Mouse (Mus musculus): ENCODE measurements around the gene Nxf2. TPM values are rescaled to one million over a fixed set of nuclear protein-coding genes. Genes with fewer than 3 reads are reported as not detected.
A peak's percentile ranks its signal among the peaks of the same experiment; 100 is the strongest.

The Nxf2 gene
- polyA plus RNA-seq, 1 experiment from 2014 or later = 0.25 TPM

DNA sequence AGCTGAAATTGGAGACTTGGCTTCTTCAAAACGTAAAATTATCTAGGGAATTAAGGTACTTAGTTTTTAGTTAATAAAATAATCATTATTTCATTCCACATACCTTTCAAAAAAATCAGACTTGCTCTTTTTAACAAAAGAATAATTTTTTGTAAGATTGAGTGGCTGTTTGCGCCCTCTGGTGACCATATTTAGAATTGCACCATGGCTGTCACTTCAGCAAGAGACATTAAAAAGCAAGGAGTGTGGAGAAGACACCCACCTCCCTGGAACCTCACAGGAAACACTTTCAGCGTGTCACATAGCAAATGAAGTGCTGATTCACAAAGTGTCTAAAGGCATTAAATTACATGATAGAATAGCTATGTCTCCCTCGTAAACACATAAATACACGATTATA lies 34.2 kb downstream of the Nxf2 start:
- H3K4me3 ChIP-seq (ENCODE audit: low read depth, low read length) = no peak overlapping the region
- H3K9me3 ChIP-seq (ENCODE audit: low read length) = no peaks in the 10 kb centered on the region
- TF ChIP-seq CTCF (IDR thresholded peaks at IDR 0.05; ENCODE audit: low read depth) (peak; percentile 74), EP300 (IDR thresholded peaks at IDR 0.05; ENCODE audit: low read depth) (no peak)
- no peaks in the 10 kb centered on the region for H3K4me1 ChIP-seq (ENCODE audit: insufficient read depth)
- H3K36me3 ChIP-seq (replicated peaks; ENCODE audit: insufficient read depth, low read length) = no peaks in the 10 kb centered on the region
- no peak overlapping the region for H3K27ac ChIP-seq (ENCODE audit: low read depth)
- ATAC-seq = no peak
- no peak overlapping the region for H3K9ac ChIP-seq (replicated peaks)
- WGBS (ENCODE audit: insufficient replicate concordance) = 37% methylated on average over 5 of the region's 5 CpGs
- H3K4me2 ChIP-seq (ENCODE audit: low read depth, low read length) = no peak overlapping the region
- no peaks in the 10 kb centered on the region; the same call in 1 of the 2 replicates for H3K27me3 ChIP-seq (ENCODE audit: insufficient read depth, low read length)
- DNase-seq = peak; percentile 38

DNA sequence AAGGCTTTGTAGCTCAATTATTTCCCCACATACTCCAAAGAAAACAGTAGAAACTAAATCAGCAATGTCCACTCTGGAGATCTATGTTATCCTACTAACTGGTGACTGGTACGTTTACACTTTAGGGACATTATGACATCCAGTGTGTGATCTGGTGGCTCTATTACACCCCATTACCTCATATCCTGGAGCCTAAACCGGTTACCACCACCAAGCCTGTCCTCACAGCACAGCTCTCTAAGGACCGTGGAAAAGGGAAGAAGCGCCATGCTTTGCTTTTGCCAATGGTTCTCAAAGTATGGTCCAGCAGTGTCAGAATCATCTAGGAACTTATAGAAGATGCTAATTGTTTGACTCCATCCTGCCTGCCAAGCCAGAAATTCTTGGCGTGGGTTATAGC lies 34.6 kb downstream of the Nxf2 start:
- H3K27ac ChIP-seq (ENCODE audit: low read depth) = no peak overlapping the region
- TF ChIP-seq EP300 (IDR thresholded peaks at IDR 0.05; ENCODE audit: low read depth) = no peak
- TF ChIP-seq CTCF (IDR thresholded peaks at IDR 0.05; ENCODE audit: low read depth) = no peak
- ATAC-seq = no peak
- H3K9ac ChIP-seq (replicated peaks) = no peak overlapping the region
- no peaks in the 10 kb centered on the region for H3K36me3 ChIP-seq (replicated peaks; ENCODE audit: insufficient read depth, low read length)
- no peaks in the 10 kb centered on the region for H3K4me1 ChIP-seq (ENCODE audit: insufficient read depth)
- WGBS (ENCODE audit: insufficient replicate concordance) = 69% methylated on average over 5 of the region's 5 CpGs
- no peaks in the 10 kb centered on the region for H3K9me3 ChIP-seq (ENCODE audit: low read length)
- no peak overlapping the region for H3K4me3 ChIP-seq (ENCODE audit: low read depth, low read length)
- H3K27me3 ChIP-seq (ENCODE audit: insufficient read depth, low read length) = no peaks in the 10 kb centered on the region; the same call in 1 of the 2 replicates
- no peak overlapping the region for H3K4me2 ChIP-seq (ENCODE audit: low read depth, low read length)
- no peak for DNase-seq

DNA sequence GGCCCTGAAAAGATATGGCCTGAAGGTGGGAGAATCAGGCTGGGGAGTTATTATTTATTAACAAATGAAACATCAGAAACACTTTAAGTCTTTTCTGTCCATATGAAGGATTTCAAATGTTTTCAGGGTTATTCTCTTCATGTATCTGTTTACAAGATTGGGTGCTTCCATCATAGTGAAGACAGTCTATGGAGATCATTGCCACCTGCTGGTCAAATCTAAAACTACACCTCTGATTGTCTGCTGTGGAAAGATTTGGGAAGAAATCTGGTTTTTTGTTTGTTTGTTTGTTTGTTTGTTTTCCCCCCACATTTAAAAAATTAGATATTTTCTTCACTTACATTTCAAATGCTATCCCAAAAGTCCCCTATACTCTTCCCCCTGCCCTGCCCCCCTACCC lies 39.5 kb downstream of the Nxf2 start:
- no peak overlapping the region for H3K4me3 ChIP-seq (ENCODE audit: low read depth, low read length)
- no peak for ATAC-seq

DNA sequence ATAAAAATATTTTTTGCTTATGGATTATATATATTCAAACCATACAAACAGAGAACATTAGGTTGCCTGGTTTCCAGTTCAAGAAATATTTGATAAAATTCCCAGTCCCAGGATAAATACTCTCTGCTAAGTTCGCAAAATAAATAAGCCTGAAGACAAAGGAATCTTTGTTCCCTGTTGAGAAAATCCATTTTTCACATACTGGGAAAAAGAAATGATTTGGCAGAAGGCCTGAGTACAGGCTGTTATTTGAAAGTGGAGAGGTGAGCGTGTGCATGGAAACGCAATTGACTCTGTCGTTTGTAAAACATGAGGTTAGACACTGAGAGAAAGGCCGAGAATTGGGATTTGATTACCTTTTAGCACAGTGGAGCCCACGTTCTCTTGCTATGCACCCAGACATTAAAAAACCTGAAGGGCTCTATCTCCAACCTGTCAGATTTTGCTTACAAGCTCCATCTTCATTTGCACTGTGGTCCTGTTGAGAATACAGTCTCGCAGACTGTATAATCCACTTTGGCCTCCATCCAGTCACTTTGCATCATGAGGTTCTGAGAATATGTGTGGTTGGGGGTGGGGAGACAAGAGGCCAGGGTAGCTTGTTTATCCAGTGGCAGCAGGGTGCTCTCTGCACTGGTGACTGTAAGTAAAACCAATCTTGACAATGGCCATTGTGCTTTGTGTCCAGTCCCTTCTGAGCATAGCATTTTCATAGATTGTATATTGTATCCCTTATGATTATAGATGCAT lies 40.7 kb downstream of the Nxf2 start:
- H3K27ac ChIP-seq (ENCODE audit: low read depth) = no peak overlapping the region
- H3K36me3 ChIP-seq (replicated peaks; ENCODE audit: insufficient read depth, low read length) = no peaks in the 10 kb centered on the region
- H3K27me3 ChIP-seq (ENCODE audit: insufficient read depth, low read length) = no peaks in the 10 kb centered on the region
- ATAC-seq (no peak), DNase-seq (no peak)
- no peak overlapping the region for H3K4me3 ChIP-seq (ENCODE audit: low read depth, low read length)
- no peaks in the 10 kb centered on the region for H3K4me1 ChIP-seq (ENCODE audit: insufficient read depth)
- no peak overlapping the region for H3K4me2 ChIP-seq (ENCODE audit: low read depth, low read length)
- no peaks in the 10 kb centered on the region for H3K9me3 ChIP-seq (ENCODE audit: low read length)
- TF ChIP-seq EP300 (IDR thresholded peaks at IDR 0.05; ENCODE audit: low read depth) (no peak), CTCF (IDR thresholded peaks at IDR 0.05; ENCODE audit: low read depth) (no peak)
- 69% methylated on average over 7 of the region's 7 CpGs for WGBS (ENCODE audit: insufficient replicate concordance)
- no peak overlapping the region for H3K9ac ChIP-seq (replicated peaks)

More for the DNA sequence above, 39.5 kb downstream of the Nxf2 start:
- Histone ChIP-seq H3K4me2 (ENCODE audit: low read depth, low read length) (no peak overlapping the region), H3K9ac (replicated peaks) (no peak overlapping the region), H3K27me3 (ENCODE audit: insufficient read depth, low read length) (no peaks in the 10 kb centered on the region), H3K9me3 (ENCODE audit: low read length) (no peaks in the 10 kb centered on the region), H3K4me1 (ENCODE audit: insufficient read depth) (no peaks in the 10 kb centered on the region), H3K36me3 (replicated peaks; ENCODE audit: insufficient read depth, low read length) (no peaks in the 10 kb centered on the region), H3K27ac (ENCODE audit: low read depth) (no peak overlapping the region)
- peak; percentile 21 for DNase-seq
- TF ChIP-seq EP300 (IDR thresholded peaks at IDR 0.05; ENCODE audit: low read depth) (no peak), CTCF (IDR thresholded peaks at IDR 0.05; ENCODE audit: low read depth) (peak; percentile 67)

- 24% methylated on average over 1 of the region's 1 CpGs for WGBS (ENCODE audit: insufficient replicate concordance)
- no peaks in the 10 kb centered on the region for H3K36me3 ChIP-seq (replicated peaks; ENCODE audit: insufficient read depth, low read length)
- H3K4me2 ChIP-seq (ENCODE audit: low read depth, low read length) = no peak overlapping the region
- H3K27me3 ChIP-seq (ENCODE audit: insufficient read depth, low read length) = no peaks in the 10 kb centered on the region
- H3K9ac ChIP-seq (replicated peaks) = no peak overlapping the region
- ATAC-seq = no peak
- no peaks in the 10 kb centered on the region for H3K4me1 ChIP-seq (ENCODE audit: insufficient read depth)
- H3K27ac ChIP-seq (ENCODE audit: low read depth) = no peak overlapping the region
- no peak for DNase-seq
- H3K4me3 ChIP-seq (ENCODE audit: low read depth, low read length) = no peak overlapping the region
- H3K9me3 ChIP-seq (ENCODE audit: low read length) = no peaks in the 10 kb centered on the region
- no peak for TF ChIP-seq EP300 (IDR thresholded peaks at IDR 0.05; ENCODE audit: low read depth)
- TF ChIP-seq CTCF (IDR thresholded peaks at IDR 0.05; ENCODE audit: low read depth) = no peak
Measured at GRCm38 (mm10) chrX:134919220-134919619, 45.3 kb downstream of the Nxf2 start.

DNA sequence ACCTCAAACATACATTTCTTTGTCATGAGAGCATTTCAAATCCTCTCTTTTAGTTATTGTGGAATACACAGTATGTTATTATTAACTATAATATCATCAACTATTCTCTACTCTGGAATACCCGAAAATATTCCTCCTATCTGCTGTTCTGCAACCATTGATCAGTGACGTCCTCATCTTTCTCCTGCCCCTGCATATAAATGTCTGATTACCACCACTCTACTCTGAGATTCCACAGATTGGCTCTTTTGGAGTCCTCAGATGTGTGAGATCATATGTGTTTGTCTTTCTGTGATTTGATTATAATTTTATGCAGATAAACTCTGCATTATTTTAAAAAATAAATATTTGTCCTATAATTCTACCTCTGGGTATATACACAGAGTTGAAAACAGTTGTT lies 48.8 kb downstream of the Nxf2 start:
- H3K4me2 ChIP-seq (ENCODE audit: low read depth, low read length) = no peak overlapping the region

More for the DNA sequence above, 48.8 kb downstream of the Nxf2 start:
- TF ChIP-seq EP300 (IDR thresholded peaks at IDR 0.05; ENCODE audit: low read depth) (no peak), CTCF (IDR thresholded peaks at IDR 0.05; ENCODE audit: low read depth) (no peak)
- H3K4me3 ChIP-seq (ENCODE audit: low read depth, low read length) = no peak overlapping the region
- no peak for ATAC-seq
- H3K36me3 ChIP-seq (replicated peaks; ENCODE audit: insufficient read depth, low read length) = no peaks in the 10 kb centered on the region
- WGBS (ENCODE audit: insufficient replicate concordance) = 52% methylated on average over 2 of the region's 2 CpGs
- no peak for DNase-seq
- H3K4me1 ChIP-seq (ENCODE audit: insufficient read depth) = no peaks in the 10 kb centered on the region
- H3K9me3 ChIP-seq (ENCODE audit: low read length) = no peaks in the 10 kb centered on the region
- H3K27ac ChIP-seq (ENCODE audit: low read depth) = peak overlapping the region; percentile 29; the same call in 1 of the 2 replicates
- H3K27me3 ChIP-seq (ENCODE audit: insufficient read depth, low read length) = no peaks in the 10 kb centered on the region
- no peak overlapping the region for H3K9ac ChIP-seq (replicated peaks)

Measured in liver, postnatal 0 days (tissue).